Mouse (Mus musculus) stomach, embryonic 15.5 days (tissue): ENCODE results near the gene Lmtk2. TPM values are rescaled to one million over a fixed set of nuclear protein-coding genes. Genes with fewer than 3 reads are reported as not detected.

Experiments used
- ATAC-seq: fragments of 200-750 bp; cut with Nextera tagmentation; 2 replicates; pipeline ENCODE4 v1.8.0; 2017; ENCODE audit warnings: low read depth, moderate number of reproducible peaks, moderate TSS enrichment; ENCODE audit not compliant: insufficient read depth, low FRiP score
- H3K27ac ChIP-seq: fragments of 300-500 bp; sonication (generic); 2 replicates; pipeline ENCODE4 v1.5.1; 2015; ENCODE audit warnings: mild to moderate bottlenecking, inconsistent platforms
- H3K27me3 ChIP-seq: fragments of 300-500 bp; sonication (generic); replicated peaks from 2 replicates; pipeline ENCODE4 v1.6.1; 2015; ENCODE audit warnings: inconsistent platforms
- H3K36me3 ChIP-seq: fragments of 300-500 bp; sonication (generic); 2 replicates; pipeline ENCODE4 v1.6.1; 2015; ENCODE audit warnings: inconsistent platforms
- H3K4me1 ChIP-seq: fragments of 300-500 bp; sonication (generic); 2 replicates; pipeline ENCODE4 v1.6.1; 2015; ENCODE audit warnings: inconsistent platforms
- H3K4me2 ChIP-seq: fragments of 300-500 bp; sonication (generic); 2 replicates; pipeline ENCODE4 v1.6.1; 2015; ENCODE audit warnings: mild to moderate bottlenecking, inconsistent platforms
- H3K4me3 ChIP-seq: fragments of 300-500 bp; sonication (generic); replicated peaks from 2 replicates; pipeline ENCODE4 v1.5.1; 2015; ENCODE audit warnings: inconsistent platforms
- H3K9ac ChIP-seq: fragments of 300-500 bp; sonication (generic); 2 replicates; pipeline ENCODE4 v1.6.1; 2015; ENCODE audit warnings: inconsistent platforms
- H3K9me3 ChIP-seq: fragments of 300-500 bp; sonication (generic); 2 replicates; pipeline ENCODE4 v1.6.1; 2016; ENCODE audit warnings: inconsistent platforms
- WGBS: fragments of 180-500 bp; shearing (Covaris S2); methylation state at CpG from one replicate; pipeline ENCODE4 v1.1.7; 2015; 5-methylcytosine and 5-hydroxymethylcytosine counted together
- polyA plus RNA-seq: library from polyadenylated mRNA; unstranded; fragments of >200 nt; fragmentation: Nextera tagmentation; extraction: Ambion mirVana; gene quantifications from 2 replicates; pipeline ENCODE4 v1.2.1, GENCODE M21; 2015

The Lmtk2 gene
- polyA plus RNA-seq, 1 experiment from 2014 or later, result 6.3 TPM

DNA sequence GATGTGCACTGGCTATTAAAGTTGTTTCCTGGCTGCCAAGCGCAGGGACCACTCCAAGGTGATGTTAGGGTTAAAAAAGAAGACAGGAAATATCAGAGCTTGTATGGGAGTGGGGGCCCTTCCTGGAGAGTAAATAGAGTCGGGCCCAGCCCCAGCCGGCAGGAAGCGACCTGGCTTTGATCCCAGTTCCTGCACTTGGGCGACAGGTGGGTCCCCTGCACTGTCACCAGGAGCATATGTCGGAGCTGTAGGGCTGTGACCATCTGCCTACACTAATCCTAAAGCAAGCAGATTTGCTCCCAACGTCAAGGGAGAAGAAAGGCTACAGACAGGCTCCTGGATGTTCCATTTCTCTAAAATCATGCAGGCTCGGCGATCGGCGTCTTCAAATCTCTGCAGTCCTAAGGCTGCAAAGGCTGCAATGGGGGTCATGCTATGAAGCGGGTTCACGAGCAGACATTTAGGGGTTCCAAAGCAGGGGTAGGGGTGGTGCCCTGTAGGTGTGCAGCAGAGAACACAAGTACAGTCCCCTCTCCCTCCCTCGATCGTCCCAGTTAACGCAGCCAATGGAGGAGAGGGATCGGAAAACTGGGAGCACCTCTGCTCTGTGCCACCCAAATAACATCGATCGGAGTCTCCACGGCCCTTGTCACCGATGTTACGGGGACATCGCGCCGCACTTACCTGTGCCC is 122.7 kb downstream of the Lmtk2 start:
- H3K4me3 ChIP-seq, result peak overlapping the region; percentile 79
- 1% methylated on average over 25 of the region's 25 CpGs for WGBS
- no peaks in the 10 kb centered on the region for H3K9me3 ChIP-seq
- no peaks in the 10 kb centered on the region for H3K27me3 ChIP-seq
- no peaks in the 10 kb centered on the region for H3K36me3 ChIP-seq
- ATAC-seq, result peak; percentile 44
- peaks cover 6% of the 10 kb centered on the region; the same call in 1 of the 2 replicates for H3K4me1 ChIP-seq
- peak overlapping the region; percentile 79 for H3K4me2 ChIP-seq
- H3K9ac ChIP-seq, result peak overlapping the region; percentile 66
- H3K27ac ChIP-seq, result peak overlapping the region; percentile 72

DNA sequence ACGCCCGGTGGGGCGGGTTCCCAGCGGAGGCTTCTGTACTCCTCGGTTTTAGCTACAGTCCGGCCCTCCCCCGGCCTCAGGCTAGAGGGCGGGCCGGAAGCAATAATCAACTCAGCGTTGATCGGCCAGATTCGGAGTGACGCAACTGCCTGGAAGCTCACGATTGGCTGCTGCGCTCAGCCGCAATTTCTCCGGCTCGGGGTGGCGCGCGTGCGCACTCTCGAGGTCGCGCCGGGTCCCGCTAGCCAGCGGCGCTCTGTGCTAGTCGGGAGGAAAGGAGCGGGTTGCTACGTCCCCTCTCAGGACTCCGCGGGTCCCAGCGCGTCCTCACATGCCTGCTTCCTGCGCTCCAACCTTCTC is 123.2 kb downstream of the Lmtk2 start, which contains the start of gene Tecpr1:
Gene Tecpr1, minus strand, starts transcription at position 113 of the 360 bp plus-strand sequence.
- peak within 1 kb of the TSS; percentile 72 for H3K27ac ChIP-seq
- no peaks in the 10 kb centered on the region for H3K27me3 ChIP-seq
- H3K4me1 ChIP-seq, result peaks cover 6% of the 10 kb centered on the region; the same call in 1 of the 2 replicates
- H3K4me3 ChIP-seq, result peak within 1 kb of the TSS; percentile 79
- H3K36me3 ChIP-seq, result no peaks in the 10 kb centered on the region
- peak; percentile 96 for ATAC-seq
- no peaks in the 10 kb centered on the region for H3K9me3 ChIP-seq
- 0% methylated on average over 37 of the region's 37 CpGs for WGBS
- H3K9ac ChIP-seq, result peak within 1 kb of the TSS; percentile 66
- H3K4me2 ChIP-seq, result peak within 1 kb of the TSS; percentile 79

DNA sequence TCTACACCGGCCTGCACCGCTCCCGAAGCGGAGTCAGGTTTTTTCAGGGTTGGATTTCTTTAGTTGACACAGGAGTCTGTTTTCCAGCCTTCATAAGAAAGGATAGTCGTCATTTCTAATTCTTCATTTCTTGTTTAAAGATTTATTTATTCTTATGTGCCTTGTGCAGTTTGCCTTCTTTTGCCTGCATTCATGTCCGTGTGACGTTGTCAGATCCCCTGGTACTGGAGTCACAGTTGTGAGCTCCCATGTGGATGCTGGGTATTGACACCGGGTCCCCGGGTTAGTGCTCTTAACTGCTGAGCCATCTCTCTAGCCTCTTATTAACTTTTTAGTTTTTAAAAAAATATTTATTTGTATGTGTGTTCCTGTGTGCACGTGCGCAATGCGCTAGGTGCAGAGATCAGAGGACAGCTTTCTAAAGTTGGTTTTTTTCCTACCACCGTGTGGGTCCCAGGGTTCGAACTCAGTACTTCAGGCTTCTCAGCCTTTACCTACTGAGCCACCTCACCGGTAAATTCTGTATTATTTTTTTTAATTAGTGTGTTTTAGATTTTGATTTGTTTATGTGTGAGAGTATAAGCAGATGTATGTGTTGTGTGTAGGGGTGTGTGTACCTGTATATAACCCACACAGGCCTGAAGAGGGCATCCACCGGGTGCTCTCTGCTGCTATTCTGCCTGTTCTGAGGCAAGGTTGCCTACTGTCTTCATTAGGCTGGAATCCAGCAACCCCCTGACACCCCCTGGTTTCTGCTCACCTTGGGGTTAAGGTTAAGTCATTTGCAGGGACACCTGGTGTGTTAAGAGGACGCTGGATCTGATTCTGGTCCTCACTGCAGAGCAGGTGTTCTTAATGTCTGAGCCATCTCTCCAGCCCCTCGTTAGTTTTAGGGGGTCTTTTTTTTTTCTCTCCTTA is 123.9 kb downstream of the Lmtk2 start:
- 26% methylated on average over 18 of the region's 18 CpGs for WGBS

DNA sequence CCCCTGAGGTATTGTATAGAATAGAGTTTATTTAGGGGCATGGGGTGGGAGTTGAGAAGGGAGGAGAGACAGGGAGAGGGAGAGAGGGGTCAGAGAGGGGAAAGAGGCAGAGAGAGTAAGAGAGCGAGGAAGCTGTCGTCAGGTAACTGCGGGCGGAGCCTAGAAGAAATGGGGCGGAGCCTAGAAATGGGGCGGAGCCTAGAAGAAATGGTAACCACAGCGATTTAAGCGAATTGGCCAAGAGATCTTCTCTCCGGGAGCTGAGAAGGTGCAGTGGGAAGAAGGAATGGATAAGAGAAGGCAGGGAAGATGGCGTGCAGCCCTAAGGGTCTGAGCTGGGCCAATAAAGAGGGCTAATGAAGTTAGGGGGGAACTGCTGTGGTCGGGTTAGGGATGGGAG is 126.0 kb downstream of the Lmtk2 start:
- Histone ChIP-seq H3K27ac (no peak overlapping the region), H3K4me3 (no peak overlapping the region), H3K4me2 (no peak overlapping the region), H3K9ac (no peak overlapping the region), H3K4me1 (peaks cover 6% of the 10 kb centered on the region; the same call in 1 of the 2 replicates), H3K27me3 (no peaks in the 10 kb centered on the region), H3K9me3 (no peaks in the 10 kb centered on the region), H3K36me3 (no peaks in the 10 kb centered on the region)
- ATAC-seq, result no peak
- 23% methylated on average over 11 of the region's 11 CpGs for WGBS

More for the DNA sequence above, 123.9 kb downstream of the Lmtk2 start:
- H3K9me3 ChIP-seq, result no peaks in the 10 kb centered on the region
- H3K9ac ChIP-seq, result peak overlapping the region; percentile 32; the same call in 1 of the 2 replicates
- ATAC-seq, result no peak
- H3K4me2 ChIP-seq, result peak overlapping the region; percentile 79
- H3K36me3 ChIP-seq, result no peaks in the 10 kb centered on the region
- H3K27ac ChIP-seq, result peak overlapping the region; percentile 60
- peaks cover 6% of the 10 kb centered on the region; the same call in 1 of the 2 replicates for H3K4me1 ChIP-seq
- no peaks in the 10 kb centered on the region for H3K27me3 ChIP-seq
- peak overlapping the region; percentile 79 for H3K4me3 ChIP-seq

DNA sequence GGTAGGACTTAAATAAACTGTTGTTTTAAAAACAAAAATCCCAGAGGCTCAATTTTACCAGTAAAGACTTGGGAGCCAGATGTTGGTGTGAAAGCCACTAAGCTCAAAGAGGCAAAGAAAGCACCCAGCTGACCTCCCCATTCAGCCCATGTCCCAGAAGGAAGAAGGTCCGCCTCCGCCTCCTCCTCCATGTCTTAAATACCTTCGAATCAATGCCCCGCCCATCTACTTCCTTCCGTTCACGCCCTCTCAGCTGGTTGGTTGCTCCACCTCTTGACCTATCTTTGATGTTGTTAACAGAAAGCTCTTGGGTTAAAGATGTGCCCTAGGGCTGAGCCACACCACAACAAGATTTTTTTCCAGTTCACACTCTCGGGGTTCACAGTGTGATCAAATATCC is 130.0 kb downstream of the Lmtk2 start:
- no peak for ATAC-seq
- 83% methylated on average over 7 of the region's 7 CpGs for WGBS
- Histone ChIP-seq H3K4me1 (no peaks in the 10 kb centered on the region), H3K4me3 (no peak overlapping the region), H3K27ac (no peak overlapping the region), H3K36me3 (no peaks in the 10 kb centered on the region), H3K4me2 (no peak overlapping the region), H3K9me3 (no peaks in the 10 kb centered on the region), H3K27me3 (no peaks in the 10 kb centered on the region), H3K9ac (no peak overlapping the region)

DNA sequence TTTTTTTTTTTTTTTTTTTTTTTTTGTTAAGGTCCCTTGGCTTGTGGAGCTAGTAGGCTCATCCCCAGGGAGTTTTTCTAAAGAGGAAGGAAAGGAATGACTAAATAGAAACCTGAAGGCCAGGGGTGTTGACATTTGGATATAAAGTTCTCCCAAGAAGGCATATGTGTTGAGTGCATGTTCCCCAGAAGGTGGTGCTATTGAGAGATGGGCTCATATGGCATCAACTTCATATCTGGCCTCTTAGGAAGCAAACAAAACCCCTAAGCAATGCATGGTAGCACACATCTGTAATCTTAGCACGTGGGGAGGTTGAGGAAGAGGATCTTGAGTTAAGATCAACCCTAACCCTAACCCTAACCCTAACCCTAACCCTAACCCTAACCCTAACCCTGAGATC is 131.2 kb downstream of the Lmtk2 start:
- H3K27me3 ChIP-seq, result no peaks in the 10 kb centered on the region
- 70% methylated on average over 1 of the region's 1 CpGs for WGBS
- no peaks in the 10 kb centered on the region for H3K4me1 ChIP-seq
- no peak overlapping the region for H3K9ac ChIP-seq
- H3K4me3 ChIP-seq, result no peak overlapping the region
- no peaks in the 10 kb centered on the region for H3K36me3 ChIP-seq
- H3K9me3 ChIP-seq, result no peaks in the 10 kb centered on the region
- ATAC-seq, result no peak
- H3K4me2 ChIP-seq, result no peak overlapping the region
- no peak overlapping the region for H3K27ac ChIP-seq

DNA sequence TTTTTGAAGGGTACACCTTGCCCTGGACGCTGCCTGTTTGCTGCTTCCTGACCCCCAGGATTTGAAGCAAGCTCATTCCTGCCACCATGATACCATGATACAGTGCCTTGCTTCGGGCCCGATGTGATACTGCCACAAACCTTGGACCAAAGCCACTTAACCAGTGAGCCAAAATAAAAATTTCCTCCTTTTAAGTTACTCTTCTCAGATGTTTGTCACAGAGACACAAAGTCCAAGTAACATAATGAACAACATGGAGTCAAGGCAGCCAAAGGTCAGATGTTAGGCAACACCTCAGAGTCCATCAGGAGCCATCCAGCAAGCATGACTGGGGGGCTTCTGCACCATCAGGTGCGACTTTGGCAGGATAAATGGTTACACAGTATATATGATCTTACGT is 132.3 kb downstream of the Lmtk2 start:
- ATAC-seq, result no peak
- no peak overlapping the region for H3K9ac ChIP-seq
- no peaks in the 10 kb centered on the region for H3K4me1 ChIP-seq
- H3K4me3 ChIP-seq, result no peak overlapping the region
- no peaks in the 10 kb centered on the region for H3K9me3 ChIP-seq
- no peak overlapping the region for H3K4me2 ChIP-seq
- H3K27ac ChIP-seq, result no peak overlapping the region
- H3K27me3 ChIP-seq, result no peaks in the 10 kb centered on the region
- no peaks in the 10 kb centered on the region for H3K36me3 ChIP-seq
- WGBS, result 87% methylated on average over 5 of the region's 5 CpGs

DNA sequence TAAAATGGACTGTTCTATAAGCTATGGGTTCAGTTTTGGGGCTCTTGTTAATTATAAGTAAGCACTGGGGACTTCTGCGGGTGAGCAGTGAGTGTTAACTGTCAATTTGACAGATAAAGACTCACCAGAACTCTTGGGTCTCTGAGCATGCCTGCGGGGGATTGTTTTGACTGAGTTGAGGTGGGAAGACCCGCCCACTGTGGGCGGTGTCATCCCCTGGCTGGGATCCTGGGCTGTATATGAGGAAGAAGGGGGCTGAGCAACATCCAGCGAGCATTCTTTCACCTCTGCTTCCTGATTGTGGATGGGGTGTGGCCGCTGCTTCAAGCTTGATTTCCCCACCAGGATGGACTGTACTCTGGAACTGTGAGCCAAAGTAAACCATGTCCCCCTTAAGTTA is 134.0 kb downstream of the Lmtk2 start:
- no peaks in the 10 kb centered on the region for H3K27me3 ChIP-seq
- H3K9me3 ChIP-seq, result no peaks in the 10 kb centered on the region
- H3K4me3 ChIP-seq, result no peak overlapping the region
- no peaks in the 10 kb centered on the region for H3K4me1 ChIP-seq
- H3K36me3 ChIP-seq, result no peaks in the 10 kb centered on the region
- H3K27ac ChIP-seq, result no peak overlapping the region
- H3K4me2 ChIP-seq, result no peak overlapping the region
- no peak for ATAC-seq
- WGBS, result 66% methylated on average over 6 of the region's 6 CpGs
- H3K9ac ChIP-seq, result no peak overlapping the region

DNA sequence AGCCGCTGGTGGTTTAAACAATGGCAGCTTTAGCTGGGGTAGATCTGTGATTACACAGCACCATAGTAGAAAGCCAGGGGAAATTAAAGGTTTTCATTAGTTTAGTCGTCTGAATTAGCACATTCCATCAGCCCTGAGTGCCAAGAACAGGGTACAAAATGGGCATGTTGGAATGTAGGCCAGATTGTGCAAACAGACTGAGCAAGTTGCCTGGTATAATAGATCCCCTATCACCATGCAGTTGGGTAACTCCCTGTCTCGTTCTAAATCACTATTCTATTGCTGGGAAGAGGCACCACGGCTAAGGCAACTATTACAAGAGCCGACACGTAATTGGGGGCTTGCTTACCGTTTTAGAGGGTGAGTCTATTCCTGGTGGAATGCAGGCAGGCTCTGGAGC is 134.5 kb downstream of the Lmtk2 start:
- H3K9ac ChIP-seq, result no peak overlapping the region
- H3K27me3 ChIP-seq, result no peaks in the 10 kb centered on the region
- no peak overlapping the region for H3K27ac ChIP-seq
- 82% methylated on average over 7 of the region's 7 CpGs for WGBS
- H3K4me2 ChIP-seq, result no peak overlapping the region
- H3K9me3 ChIP-seq, result no peaks in the 10 kb centered on the region
- no peak for ATAC-seq
- no peaks in the 10 kb centered on the region for H3K36me3 ChIP-seq
- H3K4me3 ChIP-seq, result no peak overlapping the region
- no peaks in the 10 kb centered on the region for H3K4me1 ChIP-seq

Other genes starting within 250 kb of the Lmtk2 start
- gene Ankrd61, start 202.8 kb upstream of the Lmtk2 start, polyA plus RNA-seq, result 0.17 and 0.22 TPM in 2 replicates
- gene Aimp2, start 190.6 kb upstream of the Lmtk2 start, polyA plus RNA-seq, result 88.2 and 105 TPM in 2 replicates
- gene Pms2, start 190.5 kb upstream of the Lmtk2 start, polyA plus RNA-seq, result 22.7 and 24.9 TPM in 2 replicates
- gene Gm42421, start 172.3 kb upstream of the Lmtk2 start, polyA plus RNA-seq, result 0.42 and 0.77 TPM in 2 replicates
- gene Rsph10b, start 167.4 kb upstream of the Lmtk2 start, polyA plus RNA-seq, result 0.43 and 0.48 TPM in 2 replicates
- 68.4 and 76.6 TPM in 2 replicates for gene Ccz1, start 85.6 kb upstream of the Lmtk2 start, polyA plus RNA-seq
- not detected in 2 replicates for gene Ocm, start 73.8 kb upstream of the Lmtk2 start, polyA plus RNA-seq
- 21.8 and 34.2 TPM in 2 replicates for gene Bhlha15, start 89.8 kb downstream of the Lmtk2 start, polyA plus RNA-seq
- gene Tecpr1, start 123.2 kb downstream of the Lmtk2 start, polyA plus RNA-seq, result 21.2 and 21.7 TPM in 2 replicates
- gene Bri3, start 144.0 kb downstream of the Lmtk2 start, polyA plus RNA-seq, result 125 and 133 TPM in 2 replicates